Mouse (Mus musculus): Measurements from ENCODE around the gene Upk1a. TPM values are rescaled to one million over a fixed set of nuclear protein-coding genes. Genes with fewer than 3 reads are reported as not detected.

Gene Upk1a
- polyA plus RNA-seq, 1 experiment from 2014 or later: 0.14 TPM

DNA sequence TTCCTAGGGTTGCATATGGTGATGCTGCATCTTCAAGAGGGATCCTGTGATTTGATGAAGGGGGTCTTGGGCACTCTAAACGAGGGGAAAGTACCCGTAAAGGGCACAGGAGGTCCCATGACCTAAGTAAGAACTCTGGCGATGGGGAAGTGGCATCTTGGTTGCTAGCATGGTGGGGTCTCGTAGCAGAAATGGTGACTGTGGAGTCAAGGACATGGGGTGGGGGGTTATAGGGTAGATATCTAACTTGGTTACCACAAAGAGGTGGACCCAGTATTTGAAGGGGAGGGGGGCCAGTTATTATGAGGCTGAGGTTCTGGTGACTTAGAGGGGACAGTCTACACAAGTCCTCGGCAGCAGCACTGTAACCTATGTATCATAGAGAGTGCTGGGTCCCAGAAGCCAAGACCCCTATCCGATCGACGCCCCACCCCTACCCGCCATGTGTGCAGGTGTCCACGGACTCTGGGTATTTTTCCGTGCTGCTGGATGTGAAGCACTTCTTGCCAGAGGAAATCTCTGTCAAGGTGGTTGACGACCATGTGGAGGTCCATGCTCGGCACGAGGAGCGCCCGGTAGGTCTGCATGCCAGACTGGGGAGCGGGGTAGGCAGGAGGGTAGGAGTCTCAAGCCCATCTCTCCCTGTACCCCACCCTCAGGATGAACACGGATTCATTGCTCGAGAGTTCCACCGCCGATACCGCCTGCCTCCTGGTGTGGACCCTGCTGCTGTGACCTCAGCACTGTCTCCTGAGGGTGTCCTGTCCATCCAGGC, 58.6 kb downstream of the Upk1a start:
- DNase-seq (ENCODE audit: low spot score): no peak
- Histone ChIP-seq H3K4me1 (ENCODE audit: control insufficient read depth, insufficient read depth, low read length) (peaks cover 8% of the 10 kb centered on the region), H3K36me3 (replicated peaks; ENCODE audit: control insufficient read depth, insufficient read depth, low read depth, low read length) (peaks cover 10% of the 10 kb centered on the region), H3K9me3 (replicated peaks; ENCODE audit: control insufficient read depth, low read length) (no peaks in the 10 kb centered on the region), H3K4me2 (ENCODE audit: low read depth, low read length) (peak overlapping the region; percentile 75), H3K9ac (replicated peaks; ENCODE audit: low read length) (peak overlapping the region; percentile 79), H3K4me3 (ENCODE audit: low read depth, low read length) (peak overlapping the region; percentile 63), H3K27ac (replicated peaks; ENCODE audit: low read depth, low read length) (no peak overlapping the region), H3K27me3 (ENCODE audit: control insufficient read depth, insufficient read depth, low read length) (no peaks in the 10 kb centered on the region)
- 86% methylated on average over 22 of the region's 22 CpGs for WGBS
- no peak for ATAC-seq (replicated peaks; ENCODE audit: insufficient number of reproducible peaks, low FRiP score, low TSS enrichment, low read depth)

Small RNA genes within 50 kb of the gene (microRNA-seq; reads per million reads assigned to microRNA genes)
- gene Mir3569 (ENCODE audit: borderline number of aligned reads): not detected

Other genes starting within 250 kb of the Upk1a start
- 16.9 and 17.9 TPM in 2 replicates for gene Tyrobp, start 199.1 kb downstream of the Upk1a start, polyA plus RNA-seq (2014; fragmentation: Nextera tagmentation; extraction: Ambion mirVana)
- 0.72 TPM in 1 of 2 replicates, not detected in the other for gene Hcst, start 193.0 kb downstream of the Upk1a start, polyA plus RNA-seq (2014; fragmentation: Nextera tagmentation; extraction: Ambion mirVana)
- gene Nfkbid, start 191.1 kb downstream of the Upk1a start, polyA plus RNA-seq (2014; fragmentation: Nextera tagmentation; extraction: Ambion mirVana): 1.6 TPM in 2 replicates
- 40.2 and 45.4 TPM in 2 replicates for gene Aplp1, start 167.3 kb downstream of the Upk1a start, polyA plus RNA-seq (2014; fragmentation: Nextera tagmentation; extraction: Ambion mirVana)
- gene Kirrel2, start 155.2 kb downstream of the Upk1a start, polyA plus RNA-seq (2014; fragmentation: Nextera tagmentation; extraction: Ambion mirVana): 0.45 and 0.84 TPM in 2 replicates
- 0.36 TPM in 1 of 2 replicates, not detected in the other for gene Nphs1, start 154.5 kb downstream of the Upk1a start, polyA plus RNA-seq (2014; fragmentation: Nextera tagmentation; extraction: Ambion mirVana)
- not detected in 2 replicates for gene Prodh2, start 119.2 kb downstream of the Upk1a start, polyA plus RNA-seq (2014; fragmentation: Nextera tagmentation; extraction: Ambion mirVana)
- 11.5 and 14.7 TPM in 2 replicates for gene Arhgap33, start 77.8 kb downstream of the Upk1a start, polyA plus RNA-seq (2014; fragmentation: Nextera tagmentation; extraction: Ambion mirVana)
- 4.4 and 6.2 TPM in 2 replicates for gene Hspb6, start 60.7 kb downstream of the Upk1a start, polyA plus RNA-seq (2014; fragmentation: Nextera tagmentation; extraction: Ambion mirVana)
- gene Proser3, start 60.5 kb downstream of the Upk1a start, polyA plus RNA-seq (2014; fragmentation: Nextera tagmentation; extraction: Ambion mirVana): 13.0 and 13.7 TPM in 2 replicates
- 40.2 and 44.8 TPM in 2 replicates for gene Lin37, start 53.0 kb downstream of the Upk1a start, polyA plus RNA-seq (2014; fragmentation: Nextera tagmentation; extraction: Ambion mirVana)
- 99.9 and 102 TPM in 2 replicates for gene U2af1l4, start 49.5 kb downstream of the Upk1a start, polyA plus RNA-seq (2014; fragmentation: Nextera tagmentation; extraction: Ambion mirVana)
- gene Gm49396, start 49.5 kb downstream of the Upk1a start, polyA plus RNA-seq (2014; fragmentation: Nextera tagmentation; extraction: Ambion mirVana): 5.9 and 7.0 TPM in 2 replicates
- gene Psenen, start 49.2 kb downstream of the Upk1a start, polyA plus RNA-seq (2014; fragmentation: Nextera tagmentation; extraction: Ambion mirVana): 108 and 110 TPM in 2 replicates
- 1.5 and 2.9 TPM in 2 replicates for gene Igflr1, start 47.4 kb downstream of the Upk1a start, polyA plus RNA-seq (2014; fragmentation: Nextera tagmentation; extraction: Ambion mirVana)
- 7.2 and 8.4 TPM in 2 replicates for gene Kmt2b, start 24.1 kb downstream of the Upk1a start, polyA plus RNA-seq (2014; fragmentation: Nextera tagmentation; extraction: Ambion mirVana)
- gene Zbtb32, start 13.9 kb downstream of the Upk1a start, polyA plus RNA-seq (2014; fragmentation: Nextera tagmentation; extraction: Ambion mirVana): 0.21 and 0.43 TPM in 2 replicates
- 700 and 782 TPM in 2 replicates for gene Cox6b1, start 13.3 kb upstream of the Upk1a start, polyA plus RNA-seq (2014; fragmentation: Nextera tagmentation; extraction: Ambion mirVana)
- gene Etv2, start 23.0 kb upstream of the Upk1a start, polyA plus RNA-seq (2014; fragmentation: Nextera tagmentation; extraction: Ambion mirVana): 0.20 TPM in 1 of 2 replicates, not detected in the other
- gene Rbm42, start 37.5 kb upstream of the Upk1a start, polyA plus RNA-seq (2014; fragmentation: Nextera tagmentation; extraction: Ambion mirVana): 108 and 118 TPM in 2 replicates
- 50.1 and 53.1 TPM in 2 replicates for gene Haus5, start 52.1 kb upstream of the Upk1a start, polyA plus RNA-seq (2014; fragmentation: Nextera tagmentation; extraction: Ambion mirVana)
- not detected in 2 replicates for gene Pmis2, start 58.8 kb upstream of the Upk1a start, polyA plus RNA-seq (2014; fragmentation: Nextera tagmentation; extraction: Ambion mirVana)
- gene 2200002J24Rik, start 86.1 kb upstream of the Upk1a start, polyA plus RNA-seq (2014; fragmentation: Nextera tagmentation; extraction: Ambion mirVana): not detected in 2 replicates
- gene Atp4a, start 99.4 kb upstream of the Upk1a start, polyA plus RNA-seq (2014; fragmentation: Nextera tagmentation; extraction: Ambion mirVana): 0.26 TPM in 1 of 2 replicates, not detected in the other
- 129 and 145 TPM in 2 replicates for gene Tmem147, start 116.7 kb upstream of the Upk1a start, polyA plus RNA-seq (2014; fragmentation: Nextera tagmentation; extraction: Ambion mirVana)
- 0.24 TPM in 1 of 2 replicates, not detected in the other for gene Gapdhs, start 130.8 kb upstream of the Upk1a start, polyA plus RNA-seq (2014; fragmentation: Nextera tagmentation; extraction: Ambion mirVana)
- 1.0 and 2.0 TPM in 2 replicates for gene Sbsn, start 138.6 kb upstream of the Upk1a start, polyA plus RNA-seq (2014; fragmentation: Nextera tagmentation; extraction: Ambion mirVana)
- not detected in 2 replicates for gene Dmkn, start 150.9 kb upstream of the Upk1a start, polyA plus RNA-seq (2014; fragmentation: Nextera tagmentation; extraction: Ambion mirVana)
- not detected in 2 replicates for gene Krtdap, start 175.0 kb upstream of the Upk1a start, polyA plus RNA-seq (2014; fragmentation: Nextera tagmentation; extraction: Ambion mirVana)
- gene Ffar2, start 210.9 kb upstream of the Upk1a start, polyA plus RNA-seq (2014; fragmentation: Nextera tagmentation; extraction: Ambion mirVana): not detected in 2 replicates
- not detected in 2 replicates for gene Ffar3, start 243.3 kb upstream of the Upk1a start, polyA plus RNA-seq (2014; fragmentation: Nextera tagmentation; extraction: Ambion mirVana)
- gene Ffar1, start 248.7 kb upstream of the Upk1a start, polyA plus RNA-seq (2014; fragmentation: Nextera tagmentation; extraction: Ambion mirVana): not detected in 2 replicates